ENCODE assay signal across 8 mouse cellular contexts in genomic region chr1:190979100-190979563, GRCm38 (mm10). TPM values are rescaled to one million over a fixed set of nuclear protein-coding genes. Genes with fewer than 3 reads are reported as not detected.
DNase-seq lines count a peak whose midpoint lies in the region; ATAC-seq and TF ChIP-seq lines count a peak whose summit lies in the region.

Gene Vash2 (minus strand): TSS chr1:190979296.

- no peak for TF ChIP-seq CTCF in MEL (IDR thresholded peaks at IDR 0.05 in 2 of 3, conservative IDR thresholded peaks at IDR 0.05 in 1 of 3; ENCODE audit: control insufficient read depth in 1 of 3, insufficient read depth in 1 of 3, low read depth in 2 of 3, low read length in 3 of 3, poor library complexity in 1 of 3, severe bottlenecking in 1 of 3)
- no peak for TF ChIP-seq CTCF in liver, embryonic 14.5 days (IDR thresholded peaks at IDR 0.05; ENCODE audit: low read depth)

- H3K27ac ChIP-seq in MEL (ENCODE audit: control insufficient read depth, low read depth, low read length) = peak within 1 kb of the TSS; percentile 19
- peak within 1 kb of the TSS; percentile 97 for H3K27ac ChIP-seq in forebrain, embryonic 15.5 days (replicated peaks)
- H3K27ac ChIP-seq in liver, embryonic 14.5 days = no peak within 1 kb of the TSS
- H3K27ac ChIP-seq in neural tube, embryonic 11.5 days (ENCODE audit: low read depth, low read length) = peak within 1 kb of the TSS; percentile 85

- WGBS in forebrain, embryonic 15.5 days = under 1% methylated on average over 38 of the region's 38 CpGs
- WGBS in liver, embryonic 14.5 days (ENCODE audit: insufficient replicate concordance) = under 1% methylated on average over 38 of the region's 38 CpGs
- WGBS in neural tube, embryonic 11.5 days = under 1% methylated on average over 38 of the region's 38 CpGs

- no peaks in the 10 kb centered on the region for H3K27me3 ChIP-seq in MEL (ENCODE audit: control insufficient read depth in 1 of 2, insufficient read depth in 2 of 2, low read length in 2 of 2)
- H3K27me3 ChIP-seq in forebrain, embryonic 15.5 days = no peaks in the 10 kb centered on the region
- H3K27me3 ChIP-seq in liver, embryonic 14.5 days (ENCODE audit: control insufficient read depth, insufficient read depth, low read length) = peaks cover 43% of the 10 kb centered on the region
- no peaks in the 10 kb centered on the region for H3K27me3 ChIP-seq in neural tube, embryonic 11.5 days (ENCODE audit: control insufficient read depth, insufficient read depth, low read length)

- H3K79me2 ChIP-seq in MEL (ENCODE audit: control insufficient read depth, insufficient read depth, low read length, poor library complexity) = peaks cover 2% of the 10 kb centered on the region; the same call in 1 of the 2 replicates

- peak; percentile 57; the same call in 1 of the 2 replicates for ATAC-seq in cerebellum, adult (ENCODE audit: insufficient number of reproducible peaks, low FRiP score, low TSS enrichment)
- ATAC-seq in forebrain, embryonic 15.5 days (replicated peaks) = peak; percentile 99
- ATAC-seq in liver, embryonic 14.5 days (ENCODE audit: insufficient read depth) = peak; percentile 58; the same call in 1 of the 2 replicates
- ATAC-seq in neural tube, embryonic 11.5 days (ENCODE audit: insufficient read depth, low FRiP score, low TSS enrichment) = peak; percentile 99

- H3K4me1 ChIP-seq in MEL (ENCODE audit: control insufficient read depth in 1 of 2, insufficient read depth in 2 of 2, low read length in 2 of 2) = no peaks in the 10 kb centered on the region; a peak in 2 of 4 replicates
- H3K4me1 ChIP-seq in forebrain, embryonic 15.5 days = peaks cover 43% of the 10 kb centered on the region
- no peaks in the 10 kb centered on the region for H3K4me1 ChIP-seq in liver, embryonic 14.5 days (replicated peaks; ENCODE audit: control insufficient read depth in 2 of 2, insufficient read depth in 2 of 2, low read length in 1 of 2)
- peaks cover 7% of the 10 kb centered on the region; the same call in 1 of the 2 replicates for H3K4me1 ChIP-seq in neural tube, embryonic 11.5 days (ENCODE audit: control insufficient read depth, insufficient read depth, low read length)

- DNase-seq in MEL (ENCODE audit: low read depth, low spot score) = peak; percentile 93
- peak; percentile 89 to 92 for DNase-seq in heart, postnatal 10 days
- DNase-seq in kidney, postnatal 4 days = peak; percentile 90 to 94
- DNase-seq in liver, embryonic 14.5 days (ENCODE audit: low read depth in 3 of 3, low spot score in 3 of 3) = peak in 2 of 3 experiments; percentile 16 to 20
- peak; percentile 93 for DNase-seq in neural tube, embryonic 11.5 days (ENCODE audit: low spot score)
- peak; percentile 67 for DNase-seq in testis, postnatal 14 days (ENCODE audit: low spot score)

- peak within 1 kb of the TSS; percentile 84 for H3K4me2 ChIP-seq in forebrain, embryonic 15.5 days (replicated peaks)
- H3K4me2 ChIP-seq in liver, embryonic 14.5 days (ENCODE audit: low read depth) = peak within 1 kb of the TSS; percentile 61
- peak within 1 kb of the TSS; percentile 78 for H3K4me2 ChIP-seq in neural tube, embryonic 11.5 days (ENCODE audit: low read depth)

- peak; percentile 45 to 69; a peak in 3 of 4 replicates for TF ChIP-seq POLR2A in MEL (IDR thresholded peaks at IDR 0.05; ENCODE audit: control insufficient read depth in 1 of 2, insufficient read depth in 1 of 2, low read depth in 1 of 2, low read length in 2 of 2, poor library complexity in 1 of 2)

- no peaks in the 10 kb centered on the region for H3K36me3 ChIP-seq in MEL (ENCODE audit: control insufficient read depth in 1 of 2, insufficient read depth in 2 of 2, low read length in 2 of 2)
- H3K36me3 ChIP-seq in forebrain, embryonic 15.5 days = peaks cover 6% of the 10 kb centered on the region; the same call in 1 of the 2 replicates
- H3K36me3 ChIP-seq in liver, embryonic 14.5 days (replicated peaks; ENCODE audit: control insufficient read depth, insufficient read depth, low read depth) = no peaks in the 10 kb centered on the region
- no peaks in the 10 kb centered on the region for H3K36me3 ChIP-seq in neural tube, embryonic 11.5 days (ENCODE audit: control insufficient read depth, insufficient read depth, low read length)

- intact Hi-C loops in heart, postnatal 10 days (cut with DNase I) = no loop called here

- TF ChIP-seq RAD21 in MEL (IDR thresholded peaks at IDR 0.05; ENCODE audit: low read depth, low read length) = no peak

- peak within 1 kb of the TSS; percentile 80 for H3K9ac ChIP-seq in MEL (ENCODE audit: control insufficient read depth, low read depth, low read length, poor library complexity, severe bottlenecking)
- H3K9ac ChIP-seq in forebrain, embryonic 15.5 days (replicated peaks) = peak within 1 kb of the TSS; percentile 96
- H3K9ac ChIP-seq in liver, embryonic 14.5 days (replicated peaks) = no peak within 1 kb of the TSS
- H3K9ac ChIP-seq in neural tube, embryonic 11.5 days (ENCODE audit: low read length) = peak within 1 kb of the TSS; percentile 75

- H3K4me3 ChIP-seq in MEL (ENCODE audit: control insufficient read depth in 1 of 2, insufficient read depth in 1 of 2, low read depth in 2 of 2, low read length in 2 of 2) = peak within 1 kb of the TSS; percentile 58 to 87
- peak within 1 kb of the TSS; percentile 64 for H3K4me3 ChIP-seq in forebrain, embryonic 15.5 days
- H3K4me3 ChIP-seq in liver, embryonic 14.5 days (ENCODE audit: insufficient read depth in 1 of 2, low read depth in 2 of 2, low read length in 2 of 2) = peak within 1 kb of the TSS; percentile 24 to 48
- H3K4me3 ChIP-seq in neural tube, embryonic 11.5 days (ENCODE audit: low read depth, low read length) = peak within 1 kb of the TSS; percentile 55

- TF ChIP-seq EP300 in MEL (IDR thresholded peaks at IDR 0.05; ENCODE audit: low read depth in 1 of 2, low read length in 2 of 2) = no peak
- TF ChIP-seq EP300 in liver, embryonic 14.5 days (IDR thresholded peaks at IDR 0.05; ENCODE audit: low read depth) = no peak

- H3K9me3 ChIP-seq in MEL (replicated peaks; ENCODE audit: insufficient read depth, low read length) = no peaks in the 10 kb centered on the region
- no peaks in the 10 kb centered on the region for H3K9me3 ChIP-seq in forebrain, embryonic 15.5 days
- H3K9me3 ChIP-seq in liver, embryonic 14.5 days (ENCODE audit: control insufficient read depth, low read length) = no peaks in the 10 kb centered on the region
- H3K9me3 ChIP-seq in neural tube, embryonic 11.5 days (ENCODE audit: control insufficient read depth, low read length) = no peaks in the 10 kb centered on the region

TF ChIP-seq in MEL, 35 proteins besides CTCF, POLR2A, EP300 and RAD21:
- TF ChIP-seq MAX (IDR thresholded peaks at IDR 0.05; ENCODE audit: low read length) = peak; percentile 36
- no peak for TF ChIP-seq CHD2 (IDR thresholded peaks at IDR 0.05; ENCODE audit: low read length)
- TF ChIP-seq KAT2A (conservative IDR thresholded peaks at IDR 0.05; ENCODE audit: low read depth, low read length) = no peak
- TF ChIP-seq ZKSCAN1 (IDR thresholded peaks at IDR 0.05; ENCODE audit: low read depth, low read length) = no peak
- TF ChIP-seq BHLHE40 (IDR thresholded peaks at IDR 0.05; ENCODE audit: borderline replicate concordance, low read depth, low read length) = no peak
- no peak for TF ChIP-seq MXI1 (IDR thresholded peaks at IDR 0.05; ENCODE audit: low read depth, low read length)
- TF ChIP-seq UBTF (IDR thresholded peaks at IDR 0.05; ENCODE audit: borderline replicate concordance, insufficient read depth, low read depth, low read length) = no peak
- no peak for TF ChIP-seq ZC3H11A (IDR thresholded peaks at IDR 0.05; ENCODE audit: low read depth, low read length)
- 0 out of 2 replicates have a peak, but pooled peaks have one; percentile 1 for TF ChIP-seq USF1 (IDR thresholded peaks at IDR 0.05; ENCODE audit: low read depth, low read length)

RNA-seq across cellular contexts. Expression of gene Vash2, which starts in this region (rescaled TPM):
- total RNA-seq in MEL (2012; rRNA removed) = 2.6 and 3.3 TPM in 2 replicates
- polyA plus RNA-seq in MEL (2012; ENCODE audit: insufficient read depth in 1 of 2, insufficient read length in 2 of 2, low read depth in 1 of 2, low replicate concordance in 2 of 2, missing spikeins in 1 of 2) = 1 to 10 TPM in 1 of 2 experiments, not detected in 1; 9.8 TPM
- polyA plus RNA-seq in forebrain, embryonic 15.5 days (2015; fragmentation: Nextera tagmentation; extraction: Ambion mirVana) = 84.1 and 88.7 TPM in 2 replicates
- 1 to 10 TPM; 6.3 to 7.5 TPM for total RNA-seq in heart, postnatal 10 days (2021)
- 0.40 and 0.52 TPM in 2 replicates for polyA plus RNA-seq in liver, embryonic 14.5 days (2012; rRNA removed)
- 0.39 and 0.81 TPM in 2 replicates for polyA plus RNA-seq in liver, embryonic 14.5 days (2014; fragmentation: Nextera tagmentation; extraction: Ambion mirVana)
- 78.6 and 79.3 TPM in 2 replicates for polyA plus RNA-seq in neural tube, embryonic 11.5 days (2014; fragmentation: Nextera tagmentation; extraction: Ambion mirVana)

Comparison
In these comparisons a context has a peak if more than half of its experiments do, and no peak if none do; other contexts are left out.
1. Peak in DNase-seq, ATAC-seq, H3K4me3 ChIP-seq and H3K4me2 ChIP-seq in liver, embryonic 14.5 days; RNA of the gene not detected or under 1 TPM.
2. DNase-seq: peak in every context shown above with its lines; median percentile 93 in MEL; 93 in neural tube, embryonic 11.5 days; 92 in kidney, postnatal 4 days; 90 in heart, postnatal 10 days; 67 in testis, postnatal 14 days; 18 in liver, embryonic 14.5 days.